ENCODE assay signal across 23 mouse cellular contexts in the genomic region with DNA sequence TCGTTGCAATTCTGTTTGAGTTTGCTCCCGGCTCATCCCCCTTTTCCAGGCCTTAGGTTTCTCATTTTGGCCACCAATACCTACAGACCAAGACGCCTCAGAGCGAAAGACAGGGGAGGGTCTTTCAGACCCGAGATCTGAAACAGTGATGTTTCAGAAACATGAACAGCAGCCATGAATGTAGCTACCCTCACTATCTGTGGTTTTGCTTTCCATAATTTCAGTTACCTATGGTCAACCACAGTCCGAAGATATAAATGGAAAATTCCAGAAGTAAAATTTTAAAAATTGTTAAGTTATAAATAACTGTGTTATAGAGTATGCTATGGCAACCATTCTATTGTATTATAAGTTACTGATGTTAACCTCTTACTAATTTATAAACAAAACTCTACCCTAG.
"Had no signal": no experiment of that assay in that cellular context is flagged by ENCODE, and none has a peak within 500 bp of the region (broad histone marks: within the 10 kb centered on the region; RNA-seq: fewer than 3 reads in every experiment).

No protein-coding gene starts in this region.

- H3K9ac ChIP-seq: heart, embryonic 12.5 days; hindbrain, embryonic 13.5 days; hindbrain, embryonic 15.5 days; kidney, embryonic 15.5 days; limb, embryonic 12.5 days; liver, embryonic 13.5 days had no signal

- H3K27me3 ChIP-seq: heart, embryonic 12.5 days; kidney, embryonic 15.5 days; liver, embryonic 13.5 days had no signal

- DNase-seq: gastrocnemius, postnatal 14 days; gastrocnemius, postnatal 36 days; heart, adult 18-20 months; heart, postnatal 10 days; kidney, adult 11 months; kidney, adult 2 months; kidney, adult 9 months; kidney, postnatal 14 days; kidney, postnatal 36 days; liver; liver, embryonic 13.5 days had no signal

- H3K9me3 ChIP-seq: heart, embryonic 10.5 days; heart, embryonic 12.5 days; hindbrain, embryonic 13.5 days; hindbrain, embryonic 15.5 days; kidney, embryonic 15.5 days; limb, embryonic 10.5 days; limb, embryonic 12.5 days; liver, embryonic 13.5 days had no signal

- H3K4me1 ChIP-seq: hindbrain, embryonic 15.5 days; liver, embryonic 13.5 days had no signal

- H3K4me3 ChIP-seq: heart, embryonic 10.5 days; heart, embryonic 12.5 days; hindbrain, embryonic 13.5 days; hindbrain, embryonic 15.5 days; kidney, embryonic 15.5 days; layer of hippocampus, adult 2 months; left cerebral cortex, adult 2 months; limb, embryonic 10.5 days; limb, embryonic 12.5 days; liver, embryonic 13.5 days had no signal

- H3K36me3 ChIP-seq: heart, embryonic 10.5 days; heart, embryonic 12.5 days; hindbrain, embryonic 13.5 days; hindbrain, embryonic 15.5 days; kidney, embryonic 15.5 days; limb, embryonic 10.5 days; limb, embryonic 12.5 days; liver, embryonic 13.5 days had no signal

- H3K4me2 ChIP-seq: heart, embryonic 12.5 days; hindbrain, embryonic 13.5 days; hindbrain, embryonic 15.5 days; kidney, embryonic 15.5 days; limb, embryonic 12.5 days; liver, embryonic 11.5 days; liver, embryonic 13.5 days had no signal

- H3K27ac ChIP-seq: heart, embryonic 10.5 days; hindbrain, embryonic 13.5 days; hindbrain, embryonic 15.5 days; hindbrain, postnatal 0 days; kidney, embryonic 15.5 days; kidney, postnatal 0 days; layer of hippocampus, adult 2 months; left cerebral cortex, adult 2 months; limb, embryonic 10.5 days; limb, embryonic 12.5 days; liver, embryonic 13.5 days had no signal
